Mouse (Mus musculus) heart, postnatal 25 days (tissue): ENCODE results near the gene Mpnd. TPM values are rescaled to one million over a fixed set of nuclear protein-coding genes. Genes with fewer than 3 reads are reported as not detected.
"Not testable (repeated sequence)": the region's sequence is repeated elsewhere in the genome, so short reads cannot be mapped to it uniquely, and the experiment has no call there.

Source experiments
- DNase-seq: peaks from one replicate; pipeline ENCODE4 v3.0.0; 2022; ENCODE audit warnings: low spot score
- intact Hi-C: fragments of 180-260 bp; cut with DNase I; formaldehyde crosslinking; loops from one replicate; pipeline ENCODE4 v1.15.1; 2025
- total RNA-seq, 2 experiments: library from RNA; stranded (reverse); gene quantifications; 2 replicates each; pipeline ENCODE4 v1.2.3; 2021

Mpnd gene
- total RNA-seq, 2 experiments from 2014 or later: 50.0 to 59.4 TPM

- DNase-seq: no peak
- intact Hi-C loops: no loop called here
Observed at GRCm38 (mm10) chr17:56034040-56034725, 28.7 kb downstream of the Mpnd start.

GRCm38 (mm10) chr17:56034726-56035100 lies 29.2 kb downstream of the Mpnd start:
- intact Hi-C loops: loop anchor here (1.0 kb wide), 1 partner anchor 23 kb away; no protein-coding TSS in a partner anchor
- DNase-seq: no peak

- intact Hi-C loops: loop anchor here (1.0 kb wide), 1 partner anchor 24 kb away; no protein-coding TSS in a partner anchor
- DNase-seq: no peak
Observed at GRCm38 (mm10) chr17:56035216-56035615, 29.7 kb downstream of the Mpnd start.

GRCm38 (mm10) chr17:56036176-56036900 lies 30.8 kb downstream of the Mpnd start, which contains the start of gene Sh3gl1:
Gene Sh3gl1, minus strand, starts transcription at chr17:56036635.
- intact Hi-C loops: no loop called here
- DNase-seq: peak; percentile 99

GRCm38 (mm10) chr17:56036901-56037287 lies 31.4 kb downstream of the Mpnd start:
- intact Hi-C loops: no loop called here
- no peak for DNase-seq

GRCm38 (mm10) chr17:56038583-56039261 lies 33.2 kb downstream of the Mpnd start:
- no peak for DNase-seq
- intact Hi-C loops: no loop called here

- intact Hi-C loops: no loop called here
- no peak for DNase-seq
Observed at GRCm38 (mm10) chr17:56039345-56039744, 33.8 kb downstream of the Mpnd start.

- intact Hi-C loops: no loop called here
- DNase-seq: peak; percentile 96
Observed at GRCm38 (mm10) chr17:56040030-56040856, 34.7 kb downstream of the Mpnd start, which contains the start of gene Chaf1a. Gene Chaf1a, plus strand, starts transcription at chr17:56040439.

GRCm38 (mm10) chr17:56040857-56041163 lies 35.3 kb downstream of the Mpnd start:
- intact Hi-C loops: no loop called here
- no peak for DNase-seq

GRCm38 (mm10) chr17:56051369-56051768 lies 45.9 kb downstream of the Mpnd start:
- no peak for DNase-seq
- intact Hi-C loops: no loop called here

- DNase-seq: no peak
- intact Hi-C loops: no loop called here
Observed at GRCm38 (mm10) chr17:56054938-56055337, 49.4 kb downstream of the Mpnd start.

- no peak for DNase-seq
- intact Hi-C loops: no loop called here
Observed at GRCm38 (mm10) chr17:56055945-56056678, 50.6 kb downstream of the Mpnd start.

GRCm38 (mm10) chr17:56057381-56058120 lies 52.0 kb downstream of the Mpnd start:
- intact Hi-C loops: no loop called here
- no peak for DNase-seq

GRCm38 (mm10) chr17:56062081-56062480 lies 56.6 kb downstream of the Mpnd start:
- DNase-seq: no peak
- intact Hi-C loops: no loop called here

- intact Hi-C loops, DNase-seq: not testable (repeated sequence)
Observed at GRCm38 (mm10) chr17:56065715-56066114, 60.2 kb downstream of the Mpnd start.
